Mouse (Mus musculus) small intestine, adult 2 months (tissue): ENCODE measurements around the gene Abcb10. TPM values are rescaled to one million over a fixed set of nuclear protein-coding genes. Genes with fewer than 3 reads are reported as not detected.

Experiments
- H3K27ac ChIP-seq: fragments of 200-500 bp; 2 replicates; pipeline ENCODE4 v1.5.1; 2012; ENCODE audit warnings: low read depth, low read length, control low read depth, inconsistent platforms; ENCODE audit not compliant: insufficient read depth
- H3K27me3 ChIP-seq: fragments of 200-500 bp; 2 replicates; pipeline ENCODE4 v1.6.1; 2012; ENCODE audit warnings: mild to moderate bottlenecking, moderate library complexity, low read length, inconsistent platforms; ENCODE audit not compliant: control insufficient read depth, insufficient read depth
- H3K36me3 ChIP-seq: fragments of 200-500 bp; 2 replicates; pipeline ENCODE4 v1.6.1; 2012; ENCODE audit warnings: mild to moderate bottlenecking, low read length, control low read depth, inconsistent platforms; ENCODE audit not compliant: control insufficient read depth, insufficient read depth
- H3K4me1 ChIP-seq: fragments of 200-500 bp; 2 replicates; pipeline ENCODE4 v1.6.1; 2012; ENCODE audit warnings: low read length, inconsistent platforms, mixed read lengths; ENCODE audit not compliant: control insufficient read depth, insufficient read depth, insufficient read length
- H3K4me3 ChIP-seq: fragments of 200-500 bp; 2 replicates; pipeline ENCODE4 v1.5.1; 2012; ENCODE audit warnings: low read depth, mild to moderate bottlenecking, control low read depth, inconsistent platforms, low read length, moderate library complexity
- CTCF ChIP-seq: fragments of 200-500 bp; IDR thresholded peaks from 2 replicates; pipeline ENCODE4 v1.5.1; 2012; ENCODE audit warnings: low read depth, mild to moderate bottlenecking, control low read depth, inconsistent platforms, low read length, moderate library complexity, mixed read lengths; ENCODE audit not compliant: insufficient replicate concordance, insufficient read length; ENCODE audit errors: extremely low read depth
- POLR2A ChIP-seq: fragments of 200-500 bp; IDR thresholded peaks from 2 replicates; pipeline ENCODE4 v1.6.1; 2012; ENCODE audit warnings: low read depth, mild to moderate bottlenecking, control low read depth, inconsistent platforms, low read length, moderate library complexity
- WGBS: fragments of 180-500 bp; shearing (Covaris S2); methylation state at CpG from one replicate; pipeline ENCODE4 v1.1.7; 2018; 5-methylcytosine and 5-hydroxymethylcytosine counted together
- polyA plus RNA-seq: library from polyadenylated mRNA; depleted of rRNA; stranded (reverse); fragments of >200 nt; gene quantifications from 2 replicates; pipeline ENCODE4 v1.2.3, GENCODE M21; 2012

Gene Abcb10
- polyA plus RNA-seq, 1 experiment = 18.2 TPM

DNA sequence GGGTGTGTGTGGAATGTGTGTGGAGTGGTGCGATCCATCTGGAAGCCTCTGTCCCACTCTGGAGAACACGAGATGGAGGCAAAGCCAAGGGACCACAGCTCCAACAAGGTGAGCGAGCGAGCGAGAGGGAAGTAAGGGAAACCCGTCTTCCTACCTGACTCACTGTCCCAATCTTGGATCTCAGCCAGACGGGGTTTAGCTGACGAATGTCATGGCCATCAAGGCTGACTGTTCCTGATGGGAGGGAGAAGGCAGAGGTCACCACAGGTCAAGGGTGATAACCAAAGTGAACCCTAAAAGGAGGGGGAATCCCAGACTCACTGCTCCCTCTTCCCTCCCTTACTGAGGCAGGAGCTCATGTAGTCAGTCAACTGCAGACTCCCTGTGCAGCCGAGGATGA, 22.9 kb downstream of the Abcb10 start:
- no peak overlapping the region for H3K4me3 ChIP-seq
- peaks cover 44% of the 10 kb centered on the region for H3K36me3 ChIP-seq
- no peaks in the 10 kb centered on the region for H3K4me1 ChIP-seq
- WGBS = 83% methylated on average over 9 of the region's 9 CpGs
- TF ChIP-seq POLR2A = no peak
- TF ChIP-seq CTCF = no peak
- H3K27ac ChIP-seq = no peak overlapping the region
- no peaks in the 10 kb centered on the region for H3K27me3 ChIP-seq

DNA sequence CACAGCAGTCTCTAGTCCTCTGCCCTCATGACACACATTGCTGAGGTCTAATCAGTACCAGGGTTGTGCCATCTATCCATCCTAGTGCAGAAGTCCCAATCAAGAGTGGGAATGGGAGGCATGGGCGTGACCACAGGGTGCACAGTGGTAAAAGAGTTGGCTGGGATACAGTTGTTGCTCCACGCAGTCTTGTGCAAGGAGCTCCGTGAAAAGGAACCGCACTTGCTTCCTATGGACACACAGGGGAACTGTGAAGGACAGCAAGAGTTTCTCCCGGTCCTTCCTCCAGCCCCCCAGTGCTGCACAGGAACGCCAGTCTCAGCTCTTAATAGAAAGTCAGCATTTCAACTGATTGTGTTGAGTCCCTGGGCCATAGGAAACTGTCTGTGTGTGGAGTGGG, 23.4 kb downstream of the Abcb10 start:
- Histone ChIP-seq H3K4me1 (no peaks in the 10 kb centered on the region), H3K36me3 (peaks cover 40% of the 10 kb centered on the region), H3K27me3 (no peaks in the 10 kb centered on the region), H3K27ac (no peak overlapping the region), H3K4me3 (no peak overlapping the region)
- 95% methylated on average over 6 of the region's 6 CpGs for WGBS
- TF ChIP-seq CTCF (no peak), POLR2A (no peak)

- peaks cover 43% of the 10 kb centered on the region for H3K36me3 ChIP-seq
- 50% methylated on average over 17 of the region's 17 CpGs for WGBS
These were observed 24.8 kb downstream of the Abcb10 start for GRCm38 (mm10) chr8:123958130-123958529.

GRCm38 (mm10) chr8:123954246-123954645, 28.7 kb downstream of the Abcb10 start:
- Histone ChIP-seq H3K36me3 (peaks cover 41% of the 10 kb centered on the region), H3K27me3 (no peaks in the 10 kb centered on the region), H3K4me1 (peaks cover 3% of the 10 kb centered on the region; the same call in 1 of the 2 replicates), H3K4me3 (no peak overlapping the region), H3K27ac (no peak overlapping the region)
- 89% methylated on average over 8 of the region's 8 CpGs for WGBS
- TF ChIP-seq CTCF = no peak
- no peak for TF ChIP-seq POLR2A

More at GRCm38 (mm10) chr8:123958130-123958529, 24.8 kb downstream of the Abcb10 start:
- Histone ChIP-seq H3K27me3 (no peaks in the 10 kb centered on the region), H3K4me1 (no peaks in the 10 kb centered on the region), H3K4me3 (no peak overlapping the region), H3K27ac (no peak overlapping the region)
- no peak for TF ChIP-seq CTCF
- TF ChIP-seq POLR2A = no peak

DNA sequence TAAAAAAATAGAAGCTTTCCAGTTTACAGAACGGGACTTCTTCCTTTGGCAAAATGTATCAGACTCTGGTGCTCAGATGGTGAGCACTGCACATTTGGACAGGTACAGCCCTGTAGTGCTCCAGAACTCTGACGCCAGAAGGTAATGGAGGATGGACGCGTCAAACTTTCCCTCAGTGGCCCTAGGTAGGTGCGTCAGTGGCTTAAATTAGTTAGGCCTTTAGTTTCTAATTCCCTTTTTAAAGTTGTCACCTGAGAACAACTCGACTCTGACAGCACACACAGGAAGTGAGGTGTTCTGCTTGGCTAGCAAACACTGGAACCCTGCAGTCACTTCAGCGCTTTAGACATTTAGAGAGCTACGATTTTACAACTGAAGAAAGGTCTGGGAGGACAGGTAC, 29.2 kb downstream of the Abcb10 start:
- Histone ChIP-seq H3K27ac (no peak overlapping the region), H3K36me3 (peaks cover 36% of the 10 kb centered on the region)
- 84% methylated on average over 8 of the region's 8 CpGs for WGBS

GRCm38 (mm10) chr8:123950077-123950802, 32.7 kb downstream of the Abcb10 start:
- H3K4me1 ChIP-seq = peaks cover 3% of the 10 kb centered on the region; the same call in 1 of the 2 replicates
- peak overlapping the region; percentile 75 for H3K27ac ChIP-seq
- no peak for TF ChIP-seq POLR2A
- TF ChIP-seq CTCF = peak; percentile 59; the same call in 1 of the 2 replicates
- H3K36me3 ChIP-seq = peaks cover 21% of the 10 kb centered on the region
- peak overlapping the region; percentile 98; the same call in 1 of the 2 replicates for H3K4me3 ChIP-seq
- 25% methylated on average over 10 of the region's 10 CpGs for WGBS
- no peaks in the 10 kb centered on the region for H3K27me3 ChIP-seq

More for the DNA sequence above, 29.2 kb downstream of the Abcb10 start:
- H3K4me1 ChIP-seq = peaks cover 3% of the 10 kb centered on the region; the same call in 1 of the 2 replicates
- no peaks in the 10 kb centered on the region for H3K27me3 ChIP-seq
- H3K4me3 ChIP-seq = no peak overlapping the region
- TF ChIP-seq POLR2A = no peak
- no peak for TF ChIP-seq CTCF

DNA sequence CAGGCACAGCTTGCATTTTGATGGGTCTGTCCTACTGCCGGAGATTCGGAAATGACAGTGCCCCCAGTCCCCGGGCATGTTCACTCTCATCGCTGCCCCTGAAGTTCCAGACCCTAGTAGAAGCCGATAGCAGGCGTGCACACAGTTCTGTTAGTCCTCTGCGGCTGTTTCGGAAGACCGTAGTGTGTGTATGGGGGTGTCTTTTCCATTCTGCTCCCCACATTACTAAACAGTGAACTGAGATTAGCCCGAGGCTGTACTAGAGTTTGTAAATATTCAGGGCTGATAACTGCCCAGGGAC, 33.3 kb downstream of the Abcb10 start:
- under 1% methylated on average over 10 of the region's 10 CpGs for WGBS
- Histone ChIP-seq H3K36me3 (peaks cover 24% of the 10 kb centered on the region), H3K4me1 (peaks cover 3% of the 10 kb centered on the region; the same call in 1 of the 2 replicates), H3K27me3 (no peaks in the 10 kb centered on the region), H3K4me3 (peak overlapping the region; percentile 98), H3K27ac (peak overlapping the region; percentile 75)
- TF ChIP-seq CTCF (0 out of 2 replicates have a peak, but pooled peaks have one; percentile 7), POLR2A (no peak)
